Mouse (Mus musculus): ENCODE data around the gene Gba. TPM values are rescaled to one million over a fixed set of nuclear protein-coding genes. Genes with fewer than 3 reads are reported as not detected.

The Gba gene
- total RNA-seq, 1 experiment: 69.3 TPM

DNA sequence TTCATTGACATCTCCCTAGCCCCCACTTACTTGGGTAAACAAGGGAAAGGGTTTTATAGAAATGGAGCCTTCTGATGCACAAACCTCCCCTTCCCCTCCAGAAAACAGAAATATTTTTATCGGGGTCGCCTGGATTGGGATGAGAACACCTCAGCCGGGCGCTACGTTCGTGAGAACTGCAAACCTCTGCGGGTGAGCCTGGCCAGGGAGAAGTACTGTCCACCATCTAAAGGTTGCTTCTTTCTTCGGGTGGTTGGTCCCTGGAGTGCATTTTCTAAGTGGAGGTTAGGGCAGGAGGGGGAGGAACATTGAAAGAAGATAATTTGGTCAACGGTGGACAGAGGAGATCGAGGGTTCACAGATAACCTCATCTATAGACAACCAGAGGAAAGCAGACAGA is 27.2 kb upstream of the Gba start:
- Histone ChIP-seq H3K27ac (ENCODE audit: insufficient read depth, low read depth, low read length, poor library complexity, severe bottlenecking) (no peak overlapping the region), H3K9ac (ENCODE audit: insufficient read depth, low read depth, low read length, poor library complexity, severe bottlenecking) (no peak overlapping the region), H3K36me3 (ENCODE audit: control insufficient read depth, insufficient read depth, low read length, poor library complexity, severe bottlenecking) (peaks cover 56% of the 10 kb centered on the region), H3K4me1 (ENCODE audit: control insufficient read depth in 2 of 2, insufficient read depth in 2 of 2, low read length in 2 of 2, poor library complexity in 1 of 2) (peaks cover 4% of the 10 kb centered on the region in 2 experiments; a peak in 2 of 4 replicates), H3K4me3 (ENCODE audit: insufficient read depth in 1 of 2, low read depth in 1 of 2, low read length in 2 of 2, poor library complexity in 1 of 2, severe bottlenecking in 1 of 2) (no peak overlapping the region), H3K9me3 (ENCODE audit: control insufficient read depth, insufficient read depth, low read depth, low read length) (no peaks in the 10 kb centered on the region)
- in situ Hi-C loops (cut with MboI; ENCODE audit: low sequenced_read_pairs in 2 of 2, unreplicated experiment in 2 of 2): no loop called here
- TF ChIP-seq HCFC1 (IDR thresholded peaks at IDR 0.05; ENCODE audit: borderline replicate concordance, insufficient read depth, low read length): no peak
- no peak for TF ChIP-seq MAFK (IDR thresholded peaks at IDR 0.05; ENCODE audit: insufficient read depth, low read depth, low read length)
- no peak for TF ChIP-seq CHD2 (IDR thresholded peaks at IDR 0.05; ENCODE audit: low read depth, low read length)
- TF ChIP-seq ZC3H11A (IDR thresholded peaks at IDR 0.05; ENCODE audit: borderline replicate concordance, low read depth, low read length): no peak
- TF ChIP-seq ZNF384 (IDR thresholded peaks at IDR 0.05; ENCODE audit: low read depth, low read length): no peak
- no peak for DNase-seq (ENCODE audit: low read depth, low spot score)

DNA sequence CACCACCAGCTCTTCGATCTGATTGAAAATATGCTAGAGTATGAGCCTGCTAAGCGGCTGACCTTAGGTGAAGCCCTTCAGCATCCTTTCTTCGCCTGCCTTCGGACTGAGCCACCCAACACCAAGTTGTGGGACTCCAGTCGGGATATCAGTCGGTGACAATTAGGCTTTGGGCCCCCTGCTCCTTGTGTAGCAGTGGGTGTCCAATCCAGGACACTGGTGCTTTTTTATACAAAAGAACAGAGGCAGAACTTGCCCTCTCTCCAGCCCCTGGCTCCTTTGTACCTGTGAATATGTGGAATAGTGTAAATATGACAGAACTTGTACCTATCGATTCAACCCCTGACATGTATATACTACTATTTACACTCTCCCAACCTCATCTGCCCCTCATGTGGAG is 26.3 kb upstream of the Gba start:
- Histone ChIP-seq H3K36me3 (ENCODE audit: control insufficient read depth, insufficient read depth, low read length, poor library complexity, severe bottlenecking) (peaks cover 55% of the 10 kb centered on the region), H3K27ac (ENCODE audit: insufficient read depth, low read depth, low read length, poor library complexity, severe bottlenecking) (no peak overlapping the region), H3K4me1 (ENCODE audit: control insufficient read depth in 2 of 2, insufficient read depth in 2 of 2, low read length in 2 of 2, poor library complexity in 1 of 2) (peaks cover 4% of the 10 kb centered on the region in 2 experiments; a peak in 2 of 4 replicates), H3K4me3 (ENCODE audit: insufficient read depth in 1 of 2, low read depth in 1 of 2, low read length in 2 of 2, poor library complexity in 1 of 2, severe bottlenecking in 1 of 2) (no peak overlapping the region), H3K9ac (ENCODE audit: insufficient read depth, low read depth, low read length, poor library complexity, severe bottlenecking) (no peak overlapping the region), H3K9me3 (ENCODE audit: control insufficient read depth, insufficient read depth, low read depth, low read length) (no peaks in the 10 kb centered on the region)
- no peak for DNase-seq (ENCODE audit: low read depth, low spot score)
- TF ChIP-seq ZC3H11A (IDR thresholded peaks at IDR 0.05; ENCODE audit: borderline replicate concordance, low read depth, low read length) (no peak), MAFK (IDR thresholded peaks at IDR 0.05; ENCODE audit: insufficient read depth, low read depth, low read length) (no peak), CHD2 (IDR thresholded peaks at IDR 0.05; ENCODE audit: low read depth, low read length) (no peak), ZNF384 (IDR thresholded peaks at IDR 0.05; ENCODE audit: low read depth, low read length) (no peak), HCFC1 (IDR thresholded peaks at IDR 0.05; ENCODE audit: borderline replicate concordance, insufficient read depth, low read length) (no peak)
- in situ Hi-C loops (cut with MboI; ENCODE audit: low sequenced_read_pairs in 2 of 2, unreplicated experiment in 2 of 2): no loop called here

DNA sequence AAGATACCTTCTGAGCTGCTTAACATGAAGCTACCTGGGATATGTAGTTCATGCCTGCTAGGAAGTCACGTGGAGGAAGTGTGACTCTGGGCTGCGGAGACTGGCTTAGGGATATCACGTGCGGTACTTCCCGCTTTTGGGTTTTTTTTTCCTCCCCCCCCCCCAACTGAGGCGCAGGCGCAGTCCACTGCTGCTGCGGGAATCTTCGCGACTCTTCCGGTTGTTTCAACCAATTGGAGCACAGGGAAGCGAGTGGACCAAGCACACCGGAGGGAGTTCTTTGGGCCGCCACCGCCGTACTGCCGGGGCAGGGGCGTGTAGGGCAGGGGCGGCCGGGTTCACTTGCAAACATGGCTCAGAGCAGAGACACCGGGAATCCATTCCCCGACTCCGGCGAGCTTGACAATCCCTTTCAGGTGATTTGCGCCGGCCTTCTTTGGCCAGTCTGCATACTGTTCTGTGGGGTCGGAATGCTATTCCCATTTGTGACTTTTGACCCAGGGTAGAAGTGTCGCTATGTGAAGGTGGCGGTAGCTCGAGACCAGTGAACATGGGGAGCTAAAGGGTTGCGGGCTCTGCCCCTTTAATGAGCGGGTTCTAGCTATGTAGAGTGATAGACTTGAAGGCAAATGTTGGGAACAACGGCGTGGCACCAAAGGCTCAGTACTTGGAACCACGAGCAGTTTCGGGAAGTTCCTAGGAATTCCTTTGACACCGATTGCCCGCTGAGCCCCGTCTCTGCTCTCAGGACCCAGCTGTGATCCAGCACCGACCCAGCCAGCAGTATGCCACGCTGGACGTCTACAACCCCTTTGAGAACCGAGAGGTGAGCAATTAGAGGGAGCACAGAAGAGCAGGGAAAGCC is 25.3 kb upstream of the Gba start, which contains the start of gene Scamp3:
Gene Scamp3 (plus strand): TSS at position 232 of the 865 bp plus-strand sequence.
- peaks cover 4% of the 10 kb centered on the region in 2 experiments; a peak in 3 of 4 replicates for H3K4me1 ChIP-seq (ENCODE audit: control insufficient read depth in 2 of 2, insufficient read depth in 2 of 2, low read length in 2 of 2, poor library complexity in 1 of 2)
- in situ Hi-C loops (cut with MboI; ENCODE audit: low sequenced_read_pairs in 2 of 2, unreplicated experiment in 2 of 2): no loop called here
- peak; percentile 98 for DNase-seq (ENCODE audit: low read depth, low spot score)
- peak within 1 kb of the TSS; percentile 87 for H3K9ac ChIP-seq (ENCODE audit: insufficient read depth, low read depth, low read length, poor library complexity, severe bottlenecking)
- no peaks in the 10 kb centered on the region for H3K9me3 ChIP-seq (ENCODE audit: control insufficient read depth, insufficient read depth, low read depth, low read length)
- TF ChIP-seq CHD2 (IDR thresholded peaks at IDR 0.05; ENCODE audit: low read depth, low read length) (peak; percentile 40), MAFK (IDR thresholded peaks at IDR 0.05; ENCODE audit: insufficient read depth, low read depth, low read length) (no peak), ZNF384 (IDR thresholded peaks at IDR 0.05; ENCODE audit: low read depth, low read length) (peak; percentile 98), ZC3H11A (IDR thresholded peaks at IDR 0.05; ENCODE audit: borderline replicate concordance, low read depth, low read length) (no peak), HCFC1 (IDR thresholded peaks at IDR 0.05; ENCODE audit: borderline replicate concordance, insufficient read depth, low read length) (peak; percentile 97)
- peak within 1 kb of the TSS; percentile 77 to 95 for H3K4me3 ChIP-seq (ENCODE audit: insufficient read depth in 1 of 2, low read depth in 1 of 2, low read length in 2 of 2, poor library complexity in 1 of 2, severe bottlenecking in 1 of 2)
- peaks cover 52% of the 10 kb centered on the region for H3K36me3 ChIP-seq (ENCODE audit: control insufficient read depth, insufficient read depth, low read length, poor library complexity, severe bottlenecking)
- peak within 1 kb of the TSS; percentile 4 for H3K27ac ChIP-seq (ENCODE audit: insufficient read depth, low read depth, low read length, poor library complexity, severe bottlenecking)

DNA sequence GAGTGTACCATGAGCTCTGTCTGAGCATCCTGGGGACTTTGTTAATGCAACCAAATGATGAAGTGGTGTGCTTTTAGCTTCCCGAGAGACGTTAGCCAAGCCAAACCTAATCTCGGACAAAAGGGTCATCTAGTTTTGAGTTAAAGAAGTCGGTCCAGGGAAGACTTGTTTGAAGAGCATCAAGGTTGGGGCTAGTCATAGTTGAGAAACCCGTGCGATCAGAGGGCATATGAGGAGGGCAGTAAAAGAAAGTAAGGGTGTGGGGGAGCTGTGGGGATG is 24.7 kb upstream of the Gba start:
- TF ChIP-seq MAFK (IDR thresholded peaks at IDR 0.05; ENCODE audit: insufficient read depth, low read depth, low read length): no peak
- no peak for TF ChIP-seq HCFC1 (IDR thresholded peaks at IDR 0.05; ENCODE audit: borderline replicate concordance, insufficient read depth, low read length)
- TF ChIP-seq CHD2 (IDR thresholded peaks at IDR 0.05; ENCODE audit: low read depth, low read length): no peak
- no peak for TF ChIP-seq ZNF384 (IDR thresholded peaks at IDR 0.05; ENCODE audit: low read depth, low read length)
- TF ChIP-seq ZC3H11A (IDR thresholded peaks at IDR 0.05; ENCODE audit: borderline replicate concordance, low read depth, low read length): no peak
- no peak for DNase-seq (ENCODE audit: low read depth, low spot score)
- Histone ChIP-seq H3K27ac (ENCODE audit: insufficient read depth, low read depth, low read length, poor library complexity, severe bottlenecking) (no peak overlapping the region; the same call in 1 of the 2 replicates), H3K4me3 (ENCODE audit: insufficient read depth in 1 of 2, low read depth in 1 of 2, low read length in 2 of 2, poor library complexity in 1 of 2, severe bottlenecking in 1 of 2) (peak overlapping the region; percentile 77 to 95), H3K9me3 (ENCODE audit: control insufficient read depth, insufficient read depth, low read depth, low read length) (no peaks in the 10 kb centered on the region), H3K36me3 (ENCODE audit: control insufficient read depth, insufficient read depth, low read length, poor library complexity, severe bottlenecking) (peaks cover 51% of the 10 kb centered on the region), H3K4me1 (ENCODE audit: control insufficient read depth in 2 of 2, insufficient read depth in 2 of 2, low read length in 2 of 2, poor library complexity in 1 of 2) (peaks cover 4% of the 10 kb centered on the region in 2 experiments; a peak in 3 of 4 replicates), H3K9ac (ENCODE audit: insufficient read depth, low read depth, low read length, poor library complexity, severe bottlenecking) (peak overlapping the region; percentile 87)
- in situ Hi-C loops (cut with MboI; ENCODE audit: low sequenced_read_pairs in 2 of 2, unreplicated experiment in 2 of 2): no loop called here

All from ES-E14 (cell line).